Mouse (Mus musculus) neural tube, embryonic 15.5 days (tissue): Measurements from ENCODE around the gene Gm5114. TPM values are rescaled to one million over a fixed set of nuclear protein-coding genes. Genes with fewer than 3 reads are reported as not detected.
A peak's percentile ranks its signal among the peaks of the same experiment; 100 is the strongest.
"Not testable (repeated sequence)": the region's sequence is repeated elsewhere in the genome, so short reads cannot be mapped to it uniquely, and the experiment has no call there.

ENCODE experiments used
- ATAC-seq: fragments of 200-750 bp; cut with Nextera tagmentation; 2 replicates; pipeline ENCODE4 v1.8.0; 2017; ENCODE audit warnings: mild to moderate bottlenecking, moderate TSS enrichment, moderate library complexity; ENCODE audit not compliant: low FRiP score
- H3K27ac ChIP-seq: fragments of 300-500 bp; sonication (generic); replicated peaks from 2 replicates; pipeline ENCODE4 v1.5.1; 2015; ENCODE audit warnings: mild to moderate bottlenecking, inconsistent platforms
- H3K27me3 ChIP-seq: fragments of 300-500 bp; sonication (generic); replicated peaks from 2 replicates; pipeline ENCODE4 v1.6.1; 2015; ENCODE audit warnings: inconsistent platforms
- H3K36me3 ChIP-seq: fragments of 300-500 bp; sonication (generic); 2 replicates; pipeline ENCODE4 v1.6.1; 2015; ENCODE audit warnings: inconsistent platforms
- H3K4me1 ChIP-seq: fragments of 300-500 bp; sonication (generic); 2 replicates; pipeline ENCODE4 v1.6.1; 2015; ENCODE audit warnings: inconsistent platforms
- H3K4me2 ChIP-seq: fragments of 300-500 bp; sonication (generic); 2 replicates; pipeline ENCODE4 v1.6.1; 2015; ENCODE audit warnings: inconsistent platforms, mild to moderate bottlenecking, moderate library complexity
- H3K4me3 ChIP-seq: fragments of 300-500 bp; sonication (generic); replicated peaks from 2 replicates; pipeline ENCODE4 v1.5.1; 2015; ENCODE audit warnings: mild to moderate bottlenecking, inconsistent platforms
- H3K9ac ChIP-seq: fragments of 300-500 bp; sonication (generic); replicated peaks from 2 replicates; pipeline ENCODE4 v1.6.1; 2015; ENCODE audit warnings: mild to moderate bottlenecking, inconsistent platforms
- H3K9me3 ChIP-seq: fragments of 300-500 bp; sonication (generic); replicated peaks from 2 replicates; pipeline ENCODE4 v1.6.1; 2016; ENCODE audit warnings: inconsistent platforms
- WGBS: fragments of 180-500 bp; shearing (Covaris S2); methylation state at CpG from one replicate; pipeline ENCODE4 v1.1.7; 2015; ENCODE audit warnings: mixed read lengths; 5-methylcytosine and 5-hydroxymethylcytosine counted together
- microRNA-seq: library from miRNA; unstranded; fragments of <30 nt; microRNA quantifications from one replicate; pipeline ENCODE4, GENCODE M21; 2017
- polyA plus RNA-seq: library from polyadenylated mRNA; unstranded; fragments of >200 nt; fragmentation: Nextera tagmentation; extraction: Ambion mirVana; gene quantifications from 2 replicates; pipeline ENCODE4 v1.2.1, GENCODE M21; 2015

The Gm5114 gene
- polyA plus RNA-seq: not detected in 2 replicates

DNA sequence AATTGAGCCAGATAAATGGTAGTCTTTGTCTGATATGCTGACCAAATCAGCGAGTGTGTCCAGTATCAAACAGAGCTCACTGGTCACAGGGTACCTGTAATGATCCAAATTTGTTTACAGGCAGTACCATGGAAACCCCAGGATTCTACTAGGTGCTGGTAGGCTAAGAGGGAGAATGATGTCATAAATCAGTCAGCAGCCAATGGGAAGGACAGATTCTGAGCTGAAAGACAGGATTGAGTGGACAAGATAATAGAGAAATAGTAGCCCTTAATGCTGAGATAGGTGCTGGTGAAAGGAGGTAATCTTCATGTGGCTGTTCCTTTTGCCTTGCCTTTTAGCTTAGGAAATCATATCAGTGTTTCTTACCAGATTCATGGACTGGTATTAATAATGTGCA lies at the start of gene Gm5114:
Gm5114 (minus strand) TSS at position 101 of the 400 bp plus-strand sequence.
- H3K4me3 ChIP-seq, H3K9ac ChIP-seq, ATAC-seq, H3K4me2 ChIP-seq, H3K9me3 ChIP-seq, H3K36me3 ChIP-seq, H3K4me1 ChIP-seq, H3K27me3 ChIP-seq, H3K27ac ChIP-seq: not testable (repeated sequence)
- WGBS: 69% methylated on average over 1 of the region's 1 CpGs

DNA sequence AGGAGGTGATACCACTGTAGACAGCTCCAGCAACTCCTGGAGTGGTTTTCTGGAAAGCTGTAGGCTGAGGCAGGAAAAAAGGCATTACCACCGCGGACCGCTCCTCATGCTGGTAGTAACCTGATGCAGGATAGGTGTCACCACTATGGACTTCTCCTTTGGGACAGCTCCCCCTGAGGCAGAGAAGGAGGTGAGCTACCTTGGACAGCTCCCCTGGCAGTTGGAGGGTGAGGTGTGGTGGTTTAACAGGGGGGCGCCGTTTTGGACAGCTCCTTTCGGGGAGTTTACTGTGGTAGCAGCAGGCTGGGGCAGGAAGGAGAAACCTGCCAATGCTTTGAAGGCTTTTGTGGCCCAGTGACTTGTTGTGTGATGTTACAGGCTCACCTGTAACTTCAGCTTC lies 42.8 kb upstream of the Gm5114 start:
- ATAC-seq: no peak
- Histone ChIP-seq H3K9ac (no peak overlapping the region), H3K27me3 (no peaks in the 10 kb centered on the region), H3K9me3 (no peaks in the 10 kb centered on the region), H3K4me1 (peaks cover 18% of the 10 kb centered on the region), H3K27ac (no peak overlapping the region), H3K36me3 (peaks cover 18% of the 10 kb centered on the region), H3K4me2 (no peak overlapping the region), H3K4me3 (no peak overlapping the region)
- 39% methylated on average over 6 of the region's 6 CpGs for WGBS

DNA sequence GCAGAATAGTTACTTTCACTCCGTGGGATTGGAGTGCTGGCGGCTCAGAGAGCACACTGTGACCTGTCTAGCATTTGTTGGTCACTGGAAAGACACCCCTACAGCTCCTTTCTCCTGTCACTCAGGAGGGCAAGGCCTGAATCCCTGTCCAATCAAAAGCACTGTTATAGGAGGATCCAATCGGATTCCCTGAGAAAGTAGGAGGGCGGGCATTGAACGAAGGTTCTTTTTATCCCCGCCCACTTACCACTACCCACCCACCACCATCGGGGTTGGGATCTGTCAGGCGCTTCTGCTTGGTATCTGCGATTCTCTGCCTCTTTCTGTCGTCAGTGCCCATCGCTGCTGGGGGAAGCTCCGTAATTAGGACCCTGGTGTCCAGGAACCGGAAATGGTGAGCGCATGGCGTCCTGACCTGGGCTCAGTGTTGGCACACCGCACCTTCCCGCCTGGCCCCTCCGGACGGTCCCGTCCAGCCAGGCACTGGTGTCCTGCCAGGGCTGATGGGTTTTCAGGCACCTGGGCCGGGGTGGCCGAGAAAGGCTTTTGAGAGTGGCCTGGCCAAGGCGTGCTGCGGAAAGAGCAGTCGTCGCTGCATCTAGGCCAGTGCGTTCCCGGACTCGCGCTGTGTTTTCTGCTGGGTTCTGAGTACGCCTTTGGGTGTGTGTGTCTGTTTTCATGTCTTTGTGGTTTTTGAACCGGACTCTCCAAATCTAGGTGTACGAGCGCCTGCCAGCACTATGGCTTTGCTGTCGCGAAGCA lies 36.5 kb upstream of the Gm5114 start:
- Histone ChIP-seq H3K4me2 (peak overlapping the region; percentile 79), H3K27me3 (peaks cover 13% of the 10 kb centered on the region), H3K36me3 (peaks cover 9% of the 10 kb centered on the region; the same call in 1 of the 2 replicates), H3K4me3 (peak overlapping the region; percentile 88), H3K27ac (peak overlapping the region; percentile 88), H3K9ac (peak overlapping the region; percentile 98), H3K9me3 (no peaks in the 10 kb centered on the region), H3K4me1 (peaks cover 33% of the 10 kb centered on the region)
- WGBS: 3% methylated on average over 36 of the region's 36 CpGs
- peak; percentile 99 for ATAC-seq

DNA sequence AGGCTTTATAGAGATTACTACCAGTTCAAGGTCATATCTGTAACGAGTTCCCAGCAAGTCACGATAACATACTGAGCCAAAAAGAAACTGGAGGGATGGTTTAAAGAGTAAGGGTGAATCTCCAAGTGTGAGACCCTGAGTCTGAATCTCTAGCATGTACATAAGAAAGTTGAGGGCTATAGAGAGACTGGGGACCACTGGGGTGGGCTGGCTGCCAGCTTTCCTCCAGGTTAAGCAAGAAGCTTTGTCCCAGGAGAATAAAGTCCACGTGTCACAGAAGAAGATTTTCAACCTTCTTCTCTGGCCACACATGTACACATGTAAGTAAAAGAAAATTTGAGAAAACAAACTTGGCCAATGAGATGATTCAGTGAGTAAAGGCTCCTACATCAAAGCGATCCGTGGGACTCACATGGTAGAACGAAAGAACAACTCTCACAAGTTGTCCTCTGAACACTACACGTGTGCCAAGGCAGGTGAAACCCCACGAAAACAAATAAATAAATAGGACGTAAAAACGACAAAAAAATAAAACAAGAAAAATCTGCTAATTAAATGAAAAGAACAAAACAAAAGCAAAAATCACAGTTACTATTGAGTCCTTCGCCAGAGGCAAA lies 35.8 kb upstream of the Gm5114 start:
- Histone ChIP-seq H3K36me3 (peaks cover 9% of the 10 kb centered on the region; the same call in 1 of the 2 replicates), H3K9me3 (no peaks in the 10 kb centered on the region), H3K4me3 (peak overlapping the region; percentile 88), H3K9ac (peak overlapping the region; percentile 98), H3K27ac (peak overlapping the region; percentile 88), H3K4me2 (peak overlapping the region; percentile 79), H3K4me1 (peaks cover 33% of the 10 kb centered on the region), H3K27me3 (peaks cover 13% of the 10 kb centered on the region)
- WGBS: 60% methylated on average over 11 of the region's 11 CpGs
- ATAC-seq: peak; percentile 18; the same call in 1 of the 2 replicates

DNA sequence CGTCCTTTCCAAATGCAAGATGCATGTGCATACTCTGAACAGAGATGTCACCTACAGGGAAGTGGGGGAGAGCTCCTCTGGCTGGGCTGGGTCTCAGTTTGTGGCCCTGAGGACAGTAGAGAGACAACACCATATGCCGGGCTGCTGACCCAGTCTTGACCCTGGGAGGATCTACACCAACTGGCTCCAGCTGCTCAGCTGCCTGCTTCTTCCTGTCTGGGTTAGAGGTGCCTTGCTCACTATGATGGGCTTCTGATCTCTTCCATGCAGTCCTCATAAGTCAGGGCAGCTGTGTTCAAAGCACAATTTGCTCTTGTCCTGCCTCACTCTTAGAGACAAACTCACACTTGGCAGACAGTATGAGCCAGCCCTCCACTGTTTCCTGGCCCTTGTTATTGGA lies 28.3 kb upstream of the Gm5114 start:
- H3K4me2 ChIP-seq: no peak overlapping the region
- no peaks in the 10 kb centered on the region for H3K36me3 ChIP-seq
- H3K27me3 ChIP-seq: peaks cover 12% of the 10 kb centered on the region
- H3K27ac ChIP-seq: no peak overlapping the region
- H3K4me3 ChIP-seq: no peak overlapping the region
- no peak overlapping the region for H3K9ac ChIP-seq
- no peaks in the 10 kb centered on the region for H3K9me3 ChIP-seq
- no peak for ATAC-seq
- WGBS: 52% methylated on average over 2 of the region's 2 CpGs
- H3K4me1 ChIP-seq: no peaks in the 10 kb centered on the region

DNA sequence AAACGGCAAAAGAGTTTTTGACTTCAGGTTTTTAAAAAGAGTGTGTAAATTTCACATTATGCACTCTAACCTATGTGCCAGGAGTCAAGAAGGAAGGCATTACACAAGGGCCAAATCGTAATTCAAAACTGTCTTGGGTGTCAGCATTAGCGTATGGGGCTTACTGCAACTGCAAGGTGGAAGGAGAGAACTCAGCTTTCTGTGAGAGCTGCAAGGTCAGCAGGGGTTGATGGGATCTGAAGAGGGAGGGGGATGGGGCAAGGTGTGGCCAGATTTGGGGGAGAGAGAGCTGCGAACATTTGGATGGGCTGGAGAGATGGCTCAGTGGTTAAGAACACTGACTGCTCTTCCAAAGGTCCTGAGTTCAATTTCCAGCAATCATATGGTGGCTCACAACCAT lies 27.4 kb upstream of the Gm5114 start:
- Histone ChIP-seq H3K27ac (no peak overlapping the region), H3K36me3 (no peaks in the 10 kb centered on the region), H3K4me2 (no peak overlapping the region), H3K4me1 (no peaks in the 10 kb centered on the region), H3K9me3 (no peaks in the 10 kb centered on the region), H3K4me3 (no peak overlapping the region), H3K27me3 (0 out of 2 replicates have a peak, but pooled peaks cover 4% of the 10 kb centered on the region), H3K9ac (no peak overlapping the region)
- ATAC-seq: no peak
- 83% methylated on average over 4 of the region's 4 CpGs for WGBS

Small RNA genes within 50 kb of the gene (microRNA-seq; reads per million reads assigned to microRNA genes)
- not detected for gene Gm27437

Other genes starting within 250 kb of the Gm5114 start
- gene Zfp619, start 104.6 kb upstream of the Gm5114 start, polyA plus RNA-seq: 2.0 and 2.2 TPM in 2 replicates